Mouse (Mus musculus) spleen, adult 2 months (tissue): ENCODE measurements around the gene Gm10644.

ENCODE experiments used
- CTCF ChIP-seq: fragments of 200-500 bp; IDR thresholded peaks from 2 replicates; pipeline ENCODE4 v1.5.1; 2011; ENCODE audit warnings: mild to moderate bottlenecking, inconsistent platforms; ENCODE audit not compliant: insufficient read depth, insufficient read length, insufficient replicate concordance; ENCODE audit errors: extremely low read depth
- POLR2A ChIP-seq: fragments of 200-500 bp; IDR thresholded peaks from 2 replicates; pipeline ENCODE4 v1.6.1; 2011; ENCODE audit warnings: low read depth, low read length, inconsistent platforms

GRCm38 (mm10) chr8:83896461-83896860 is 58.5 kb downstream of the Gm10644 start:
- TF ChIP-seq POLR2A, result no peak
- TF ChIP-seq CTCF, result no peak
